Mouse (Mus musculus): Measurements from ENCODE around the gene Phyh. TPM values are rescaled to one million over a fixed set of nuclear protein-coding genes. Genes with fewer than 3 reads are reported as not detected.

Gene Phyh
- 46.5 and 48.1 TPM in 2 replicates for polyA plus RNA-seq (2015; fragmentation: Nextera tagmentation; extraction: Ambion mirVana)

GRCm38 (mm10) chr2:4918860-4919739 lies at the start of gene Phyh:
Gene Phyh, plus strand, starts transcription at chr2:4919019.

GRCm38 (mm10) chr2:4881350-4882248 lies 37.2 kb upstream of the Phyh start, which contains the start of gene Sephs1:
Gene Sephs1, plus strand, starts transcription at chr2:4881564.

GRCm38 (mm10) chr2:4975807-4976206 lies 57.0 kb downstream of the Phyh start, which contains the start of gene Ucma:
Gene Ucma, plus strand, starts transcription at chr2:4976122.

Other genes with a start within 250 kb of the Phyh start
- 1.2 and 1.3 TPM in 2 replicates for gene Bend7, start 201.2 kb upstream of the Phyh start, polyA plus RNA-seq (2015; fragmentation: Nextera tagmentation; extraction: Ambion mirVana)
- gene Sephs1, start 37.5 kb upstream of the Phyh start, polyA plus RNA-seq (2015; fragmentation: Nextera tagmentation; extraction: Ambion mirVana): 21.3 and 21.5 TPM in 2 replicates
- 1.7 TPM in 1 of 2 replicates, not detected in the other for gene Ucma, start 57.1 kb downstream of the Phyh start, polyA plus RNA-seq (2015; fragmentation: Nextera tagmentation; extraction: Ambion mirVana)
- 2.3 and 2.8 TPM in 2 replicates for gene Mcm10, start 93.8 kb downstream of the Phyh start, polyA plus RNA-seq (2015; fragmentation: Nextera tagmentation; extraction: Ambion mirVana)
- gene Optn, start 145.0 kb downstream of the Phyh start, polyA plus RNA-seq (2015; fragmentation: Nextera tagmentation; extraction: Ambion mirVana): 7.9 and 14.0 TPM in 2 replicates
- gene Ccdc3, start 218.8 kb downstream of the Phyh start, polyA plus RNA-seq (2015; fragmentation: Nextera tagmentation; extraction: Ambion mirVana): 5.6 and 6.9 TPM in 2 replicates